Comparison of ENCODE assay signal across 7 mouse cellular contexts in genomic region chr15:103284066-103284465, GRCm38 (mm10). TPM values are rescaled to one million over a fixed set of nuclear protein-coding genes. Genes with fewer than 3 reads are reported as not detected.
DNase-seq lines count a peak whose midpoint lies in the region; ATAC-seq and TF ChIP-seq lines count a peak whose summit lies in the region.

No protein-coding gene starts in this region.

- WGBS in intestine, embryonic 14.5 days, result 62% methylated on average over 3 of the region's 3 CpGs
- WGBS in intestine, embryonic 15.5 days, result 65% methylated on average over 3 of the region's 3 CpGs
- 59% methylated on average over 3 of the region's 3 CpGs for WGBS in embryonic facial prominence, embryonic 10.5 days
- WGBS in midbrain, postnatal 0 days, result 57% methylated on average over 3 of the region's 3 CpGs

- no peak overlapping the region for H3K4me3 ChIP-seq in intestine, embryonic 14.5 days (ENCODE audit: low read depth, low read length)
- H3K4me3 ChIP-seq in intestine, embryonic 15.5 days (replicated peaks), result no peak overlapping the region
- no peak overlapping the region for H3K4me3 ChIP-seq in embryonic facial prominence, embryonic 10.5 days
- H3K4me3 ChIP-seq in midbrain, postnatal 0 days (ENCODE audit: low read depth, low read length), result no peak overlapping the region

- H3K27me3 ChIP-seq in intestine, embryonic 14.5 days (replicated peaks; ENCODE audit: control insufficient read depth, insufficient read depth, low read length), result no peaks in the 10 kb centered on the region
- no peaks in the 10 kb centered on the region for H3K27me3 ChIP-seq in intestine, embryonic 15.5 days (replicated peaks)
- no peaks in the 10 kb centered on the region for H3K27me3 ChIP-seq in embryonic facial prominence, embryonic 10.5 days (replicated peaks; ENCODE audit: low read depth, poor library complexity, severe bottlenecking)
- no peaks in the 10 kb centered on the region for H3K27me3 ChIP-seq in midbrain, postnatal 0 days (ENCODE audit: insufficient read depth, low read length)

- no peak overlapping the region for H3K27ac ChIP-seq in intestine, embryonic 14.5 days (ENCODE audit: low read depth)
- H3K27ac ChIP-seq in intestine, embryonic 15.5 days, result no peak overlapping the region
- H3K27ac ChIP-seq in embryonic facial prominence, embryonic 10.5 days (replicated peaks), result no peak overlapping the region
- H3K27ac ChIP-seq in midbrain, postnatal 0 days (ENCODE audit: low read depth, low read length), result no peak overlapping the region

- no peaks in the 10 kb centered on the region for H3K9me3 ChIP-seq in intestine, embryonic 14.5 days (ENCODE audit: control insufficient read depth, low read length)
- H3K9me3 ChIP-seq in intestine, embryonic 15.5 days, result no peaks in the 10 kb centered on the region
- H3K9me3 ChIP-seq in embryonic facial prominence, embryonic 10.5 days, result no peaks in the 10 kb centered on the region
- H3K9me3 ChIP-seq in midbrain, postnatal 0 days (ENCODE audit: low read length), result no peaks in the 10 kb centered on the region

- no peak overlapping the region for H3K4me2 ChIP-seq in intestine, embryonic 14.5 days (ENCODE audit: low read length)
- H3K4me2 ChIP-seq in intestine, embryonic 15.5 days (replicated peaks), result no peak overlapping the region
- no peak overlapping the region for H3K4me2 ChIP-seq in midbrain, postnatal 0 days (ENCODE audit: low read depth, low read length, poor library complexity, severe bottlenecking)

- peaks cover 13% of the 10 kb centered on the region; the same call in 1 of the 2 replicates for H3K36me3 ChIP-seq in intestine, embryonic 14.5 days (ENCODE audit: control insufficient read depth, insufficient read depth, low read length)
- H3K36me3 ChIP-seq in intestine, embryonic 15.5 days, result no peaks in the 10 kb centered on the region
- peaks cover 22% of the 10 kb centered on the region for H3K36me3 ChIP-seq in embryonic facial prominence, embryonic 10.5 days (replicated peaks)
- no peaks in the 10 kb centered on the region for H3K36me3 ChIP-seq in midbrain, postnatal 0 days (ENCODE audit: insufficient read depth, low read length)

- DNase-seq in intestine, embryonic 14.5 days (ENCODE audit: low spot score), result peak; percentile 79
- DNase-seq in B cell, adult 2 months, result peak; percentile 65 to 68
- DNase-seq in MN1 (ENCODE audit: low spot score), result peak; percentile 46
- peak; percentile 71 for DNase-seq in embryonic facial prominence, embryonic 10.5 days (ENCODE audit: low spot score)
- no peak for DNase-seq in midbrain, postnatal 0 days (ENCODE audit: low spot score)
- no peak for DNase-seq in layer of hippocampus, adult 9-10 months (ENCODE audit: low spot score)

- peak; percentile 67 for TF ChIP-seq CTCF in midbrain, postnatal 0 days (IDR thresholded peaks at IDR 0.05)

- no peak for ATAC-seq in intestine, embryonic 14.5 days (replicated peaks; ENCODE audit: low FRiP score, low TSS enrichment, low read depth)
- no peak for ATAC-seq in intestine, embryonic 15.5 days
- no peak for ATAC-seq in midbrain, postnatal 0 days (ENCODE audit: low FRiP score)

- no peak overlapping the region for H3K9ac ChIP-seq in intestine, embryonic 14.5 days (ENCODE audit: low read length)
- no peak overlapping the region for H3K9ac ChIP-seq in intestine, embryonic 15.5 days
- H3K9ac ChIP-seq in midbrain, postnatal 0 days (replicated peaks; ENCODE audit: low read length, poor library complexity, severe bottlenecking), result no peak overlapping the region

- H3K4me1 ChIP-seq in intestine, embryonic 14.5 days (replicated peaks; ENCODE audit: control insufficient read depth, insufficient read depth, low read length), result peaks cover 8% of the 10 kb centered on the region; the same call in 1 of the 2 replicates
- peaks cover 13% of the 10 kb centered on the region for H3K4me1 ChIP-seq in intestine, embryonic 15.5 days (replicated peaks)
- 0 out of 2 replicates have a peak, but pooled peaks cover 5% of the 10 kb centered on the region for H3K4me1 ChIP-seq in embryonic facial prominence, embryonic 10.5 days
- no peaks in the 10 kb centered on the region for H3K4me1 ChIP-seq in midbrain, postnatal 0 days (ENCODE audit: insufficient read depth, low read length)

RNA-seq across cellular contexts. Expression of gene Copz1, which starts 11.6 kb away (rescaled TPM):
- polyA plus RNA-seq in intestine, embryonic 14.5 days (2014; fragmentation: Nextera tagmentation; extraction: Ambion mirVana), result 266 and 283 TPM in 2 replicates
- 259 and 262 TPM in 2 replicates for polyA plus RNA-seq in intestine, embryonic 15.5 days (2015; fragmentation: Nextera tagmentation; extraction: Ambion mirVana)
- 281 and 285 TPM in 2 replicates for polyA plus RNA-seq in embryonic facial prominence, embryonic 10.5 days (2016; fragmentation: Nextera tagmentation; extraction: Ambion mirVana)
- total RNA-seq in midbrain, postnatal 0 days (2014; rRNA removed), result 127 and 151 TPM in 2 replicates
- polyA plus RNA-seq in midbrain, postnatal 0 days (2015; fragmentation: Nextera tagmentation; extraction: Ambion mirVana), result 178 and 184 TPM in 2 replicates

RNA-seq across cellular contexts. Expression of gene Nfe2, which starts 25.9 kb away (rescaled TPM):
- 1.8 and 1.9 TPM in 2 replicates for polyA plus RNA-seq in intestine, embryonic 14.5 days (2014; fragmentation: Nextera tagmentation; extraction: Ambion mirVana)
- polyA plus RNA-seq in intestine, embryonic 15.5 days (2015; fragmentation: Nextera tagmentation; extraction: Ambion mirVana), result 3.5 and 4.9 TPM in 2 replicates
- polyA plus RNA-seq in embryonic facial prominence, embryonic 10.5 days (2016; fragmentation: Nextera tagmentation; extraction: Ambion mirVana), result 4.7 and 5.9 TPM in 2 replicates
- total RNA-seq in midbrain, postnatal 0 days (2014; rRNA removed), result 0.99 and 3.2 TPM in 2 replicates
- polyA plus RNA-seq in midbrain, postnatal 0 days (2015; fragmentation: Nextera tagmentation; extraction: Ambion mirVana), result 0.26 and 0.32 TPM in 2 replicates

RNA-seq across cellular contexts. Expression of gene Gpr84, which starts 26.3 kb away (rescaled TPM):
- polyA plus RNA-seq in intestine, embryonic 14.5 days (2014; fragmentation: Nextera tagmentation; extraction: Ambion mirVana), result 0.11 and 0.34 TPM in 2 replicates
- 0.20 and 0.29 TPM in 2 replicates for polyA plus RNA-seq in intestine, embryonic 15.5 days (2015; fragmentation: Nextera tagmentation; extraction: Ambion mirVana)
- polyA plus RNA-seq in embryonic facial prominence, embryonic 10.5 days (2016; fragmentation: Nextera tagmentation; extraction: Ambion mirVana), result 0.16 and 0.29 TPM in 2 replicates
- total RNA-seq in midbrain, postnatal 0 days (2014; rRNA removed), result 0.27 TPM in 1 of 2 replicates, not detected in the other
- polyA plus RNA-seq in midbrain, postnatal 0 days (2015; fragmentation: Nextera tagmentation; extraction: Ambion mirVana), result 0.29 and 0.37 TPM in 2 replicates

RNA-seq across cellular contexts. Expression of gene Hnrnpa1, which starts 43.8 kb away (rescaled TPM):
- polyA plus RNA-seq in intestine, embryonic 14.5 days (2014; fragmentation: Nextera tagmentation; extraction: Ambion mirVana), result 837 and 906 TPM in 2 replicates
- 652 and 741 TPM in 2 replicates for polyA plus RNA-seq in intestine, embryonic 15.5 days (2015; fragmentation: Nextera tagmentation; extraction: Ambion mirVana)
- 1,897 and 1,928 TPM in 2 replicates for polyA plus RNA-seq in embryonic facial prominence, embryonic 10.5 days (2016; fragmentation: Nextera tagmentation; extraction: Ambion mirVana)
- 142 and 190 TPM in 2 replicates for total RNA-seq in midbrain, postnatal 0 days (2014; rRNA removed)
- polyA plus RNA-seq in midbrain, postnatal 0 days (2015; fragmentation: Nextera tagmentation; extraction: Ambion mirVana), result 540 and 609 TPM in 2 replicates

RNA-seq across cellular contexts. Expression of gene Cbx5, which starts 44.5 kb away (rescaled TPM):
- 118 and 123 TPM in 2 replicates for polyA plus RNA-seq in intestine, embryonic 14.5 days (2014; fragmentation: Nextera tagmentation; extraction: Ambion mirVana)
- 86.7 and 98.0 TPM in 2 replicates for polyA plus RNA-seq in intestine, embryonic 15.5 days (2015; fragmentation: Nextera tagmentation; extraction: Ambion mirVana)
- 202 and 206 TPM in 2 replicates for polyA plus RNA-seq in embryonic facial prominence, embryonic 10.5 days (2016; fragmentation: Nextera tagmentation; extraction: Ambion mirVana)
- 190 and 229 TPM in 2 replicates for total RNA-seq in midbrain, postnatal 0 days (2014; rRNA removed)
- 101 and 106 TPM in 2 replicates for polyA plus RNA-seq in midbrain, postnatal 0 days (2015; fragmentation: Nextera tagmentation; extraction: Ambion mirVana)

Comparison
In these comparisons a context has a peak if more than half of its experiments do, and no peak if none do; other contexts are left out.
1. DNase-seq: peak in intestine, embryonic 14.5 days (single experiment), B cell, adult 2 months (2 of 2), MN1 (single experiment) and embryonic facial prominence, embryonic 10.5 days (single experiment); none in midbrain, postnatal 0 days (single experiment) and layer of hippocampus, adult 9-10 months (single experiment).